Mouse (Mus musculus) embryonic stem cell, embryonic (primary cell): ENCODE data around the gene 2410131K14Rik.

ENCODE experiments used
- CTCF ChIA-PET, 4 experiments: fragments of 300-600 bp in 2 of 4; fragments of 350-600 bp in 2 of 4; sonication (Branson Sonifier 250); formaldehyde crosslinking; loops; one replicate each; lab custom pipeline; 2022; ENCODE audit warnings: inconsistent platforms in 2 of 4; lab: Charles Lee
- POLR2A ChIA-PET, 4 experiments: fragments of 300-600 bp in 2 of 4; fragments of 350-600 bp in 2 of 4; sonication (Branson Sonifier 250); formaldehyde crosslinking; loops; one replicate each; lab custom pipeline; 2022; ENCODE audit warnings: antibody characterized with exemption in 4 of 4, inconsistent platforms in 1 of 4; lab: Charles Lee

The 2410131K14Rik gene

DNA sequence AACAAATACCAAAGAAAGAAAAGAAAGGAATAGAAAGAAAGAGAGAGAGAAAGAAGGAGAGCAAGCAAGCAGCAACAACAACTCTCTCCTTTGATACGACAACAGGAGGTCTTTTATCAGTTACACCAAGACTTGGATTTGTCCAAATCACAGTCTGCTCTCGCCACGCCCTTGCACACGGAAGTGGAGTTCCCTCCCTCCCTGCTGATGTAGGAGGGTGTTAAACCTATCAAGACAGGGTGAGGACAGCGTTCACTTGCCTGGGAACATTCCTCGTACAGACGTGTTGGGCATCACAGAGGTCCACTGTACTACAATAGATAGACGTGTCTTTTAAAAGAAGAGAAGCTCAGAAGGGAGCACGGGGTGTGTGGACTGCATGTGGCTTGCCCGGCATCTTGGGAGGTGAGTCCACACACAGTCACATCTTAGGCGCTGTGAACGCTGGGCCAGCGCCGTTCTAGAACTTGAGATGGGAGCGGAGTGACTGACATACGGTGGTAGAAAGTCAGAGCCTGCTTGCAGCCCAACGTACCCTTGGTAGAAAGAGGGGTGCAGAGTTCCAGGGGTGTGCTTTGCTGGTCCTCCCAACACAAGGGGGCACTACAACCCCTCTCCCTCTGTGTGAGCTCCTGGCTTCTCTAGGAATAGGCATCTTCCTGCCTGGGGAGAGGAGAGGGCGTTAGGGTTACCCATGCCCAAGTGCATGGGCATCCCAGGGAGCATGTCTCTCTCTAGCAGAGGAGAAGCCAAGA, 32.9 kb downstream of the 2410131K14Rik start:
- CTCF ChIA-PET = interaction anchor here (0.6 to 2.6 kb wide), 15 partner anchors 9 to 992 kb away, joined by 3 to 18 read pairs (median 4); no protein-coding TSS in a partner anchor

DNA sequence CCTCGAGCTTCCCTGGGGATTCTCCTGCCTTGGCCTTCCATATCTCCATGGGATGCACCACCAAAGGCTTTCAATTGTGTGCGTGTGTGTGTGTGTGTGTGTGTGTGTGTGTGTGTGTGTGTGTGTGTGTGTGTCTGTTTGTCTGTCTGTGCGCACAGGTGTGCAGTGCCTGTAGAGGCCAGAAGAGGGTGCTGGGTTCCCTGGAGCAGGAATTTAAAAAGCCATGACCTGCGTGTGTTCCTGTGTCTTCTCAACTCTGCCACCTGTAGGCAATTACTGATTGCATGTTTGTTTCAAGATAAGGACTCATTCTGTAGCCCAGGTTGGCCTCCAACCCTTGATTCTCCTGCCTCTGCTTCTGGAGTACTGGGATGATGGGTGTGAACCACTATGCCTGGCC, 46.4 kb downstream of the 2410131K14Rik start:
- POLR2A ChIA-PET = interaction anchor here in 2 of 4 experiments (0.7 kb wide), 2 partner anchors 270 to 1748 kb away, joined by 4 read pairs; no protein-coding TSS in a partner anchor
- CTCF ChIA-PET = interaction anchor here in 3 of 4 experiments (0.7 to 1.6 kb wide), 8 partner anchors 13 to 523 kb away, joined by 3 to 7 read pairs (median 4); no protein-coding TSS in a partner anchor

More for the DNA sequence above, 32.9 kb downstream of the 2410131K14Rik start:
- POLR2A ChIA-PET = interaction anchor here in 3 of 4 experiments (0.5 to 1.3 kb wide), 4 partner anchors 33 to 529 kb away, joined by 3 to 4 read pairs (median 3); no protein-coding TSS in a partner anchor

DNA sequence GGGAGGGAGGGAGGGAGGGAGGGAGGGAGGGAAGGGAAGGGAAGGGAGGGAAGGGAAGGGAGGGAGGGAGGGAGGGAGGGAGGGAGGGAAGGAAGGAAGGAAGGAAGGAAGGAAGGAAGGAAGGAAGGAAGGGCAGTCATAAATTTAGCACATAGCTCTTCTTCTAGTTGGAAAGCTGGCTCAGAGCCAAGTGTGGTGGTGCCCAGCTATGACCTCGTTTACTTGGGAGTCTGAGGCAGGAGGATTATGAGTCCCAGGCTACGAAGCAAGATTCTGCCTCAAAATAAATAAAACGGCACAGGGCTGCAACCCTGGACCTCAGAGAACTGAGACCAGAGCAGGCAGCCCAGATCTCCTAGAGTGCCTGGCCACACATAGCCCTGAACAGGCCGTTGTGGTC, 47.4 kb downstream of the 2410131K14Rik start:
- POLR2A ChIA-PET = interaction anchor here in 2 of 4 experiments (0.6 to 0.7 kb wide), 3 partner anchors 166 to 852 kb away, joined by 3 to 4 read pairs (median 3); no protein-coding TSS in a partner anchor
- CTCF ChIA-PET = interaction anchor here in 1 of 4 experiments (0.7 kb wide), 1 partner anchor 1857 kb away, joined by 16 read pairs; no protein-coding TSS in a partner anchor

DNA sequence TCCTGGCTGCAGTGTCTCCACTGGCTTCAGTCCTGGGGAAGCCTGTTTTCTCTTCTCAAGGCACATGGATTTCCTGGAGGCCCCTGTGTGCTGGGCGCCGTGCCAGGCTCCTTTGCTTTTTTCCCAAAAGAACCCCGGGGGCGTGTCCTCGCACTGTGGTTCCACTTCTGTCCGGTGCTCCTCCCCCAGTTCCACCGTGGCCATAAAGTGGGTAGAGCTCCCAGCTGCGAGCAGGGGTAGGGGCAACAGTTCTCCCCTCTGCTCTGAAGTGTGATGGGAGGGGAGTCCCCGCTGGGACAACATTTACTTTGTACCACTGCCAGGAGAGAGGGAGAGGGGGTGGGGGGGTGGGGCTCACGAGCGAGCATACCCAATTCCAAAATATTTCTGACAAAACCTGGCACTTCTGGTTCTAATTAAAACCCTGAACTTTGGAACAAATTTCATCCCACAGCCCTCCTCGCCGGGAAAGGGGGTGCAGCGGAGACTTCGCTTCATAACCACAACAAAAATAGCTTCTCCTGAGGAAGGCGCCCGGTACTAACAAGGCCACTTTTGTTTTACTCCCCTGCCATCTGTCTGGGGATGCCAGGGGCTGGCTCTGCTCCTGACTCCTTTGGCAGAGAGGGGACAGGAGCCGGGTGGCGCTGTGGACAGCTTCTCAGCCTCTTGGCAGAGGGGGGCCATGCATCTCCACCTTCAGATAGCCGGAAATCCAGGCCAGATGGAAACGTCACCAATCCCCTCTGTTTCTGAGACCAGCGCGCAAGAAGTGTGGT, 49.2 kb downstream of the 2410131K14Rik start:
- POLR2A ChIA-PET = interaction anchor here in 3 of 4 experiments (0.7 to 0.8 kb wide), 3 partner anchors 140 to 518 kb away, joined by 3 to 6 read pairs (median 4); no protein-coding TSS in a partner anchor
- CTCF ChIA-PET = interaction anchor here in 2 of 4 experiments (0.6 to 1.5 kb wide), 7 partner anchors 16 to 1376 kb away, joined by 3 to 5 read pairs (median 5); partner anchors contain the start of gene Tbx3 (in 1 of the 2)

DNA sequence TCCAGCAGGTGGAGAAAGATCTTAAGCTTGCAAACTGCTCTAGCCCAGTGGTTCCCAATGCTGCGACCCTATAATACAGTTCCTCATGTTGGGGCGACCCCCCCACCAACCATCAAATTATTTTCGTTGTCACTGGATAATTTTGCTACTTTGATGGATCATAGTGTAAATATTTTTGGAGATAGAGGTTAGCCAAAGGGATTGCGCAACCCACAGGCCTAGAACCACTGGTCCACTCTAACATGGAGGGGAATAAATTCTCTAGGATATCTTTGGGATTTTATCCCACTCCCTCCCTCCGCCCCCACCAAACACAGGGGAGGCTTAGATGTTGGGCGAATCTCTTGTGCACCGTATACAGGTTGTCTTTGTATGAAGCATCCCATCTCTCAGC, 49.8 kb downstream of the 2410131K14Rik start:
- CTCF ChIA-PET = interaction anchor here in 2 of 4 experiments (0.7 to 1.5 kb wide), 4 partner anchors 17 to 191 kb away, joined by 3 to 5 read pairs (median 4); no protein-coding TSS in a partner anchor
- POLR2A ChIA-PET = interaction anchor here in 2 of 4 experiments (0.7 to 0.8 kb wide), 2 partner anchors 172 to 517 kb away, joined by 4 to 6 read pairs; no protein-coding TSS in a partner anchor

DNA sequence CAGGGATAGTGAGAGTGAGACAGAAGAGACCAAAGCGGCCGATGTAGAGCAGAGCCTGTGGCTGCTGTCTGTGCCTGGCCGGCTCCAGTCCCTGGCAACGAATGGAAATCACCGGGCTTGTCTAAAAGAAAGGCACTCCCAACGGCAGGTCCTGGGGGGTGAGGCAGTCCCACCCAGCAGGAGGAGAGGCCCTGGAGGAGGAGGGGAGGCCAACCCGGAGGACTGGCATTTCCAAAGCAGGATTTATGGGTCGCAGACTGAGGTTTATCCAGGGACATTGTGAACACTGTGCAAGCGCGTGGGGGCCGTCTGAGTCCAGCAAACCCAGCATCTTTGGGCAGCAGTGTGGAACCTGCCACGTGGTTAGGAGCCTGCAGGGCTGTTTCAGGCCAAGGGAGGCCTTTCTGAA, 52.3 kb downstream of the 2410131K14Rik start:
- ChIA-PET POLR2A (interaction anchor here in 2 of 4 experiments (0.6 to 0.8 kb wide), 2 partner anchors 24 to 521 kb away, joined by 3 to 4 read pairs; no protein-coding TSS in a partner anchor), CTCF (interaction anchor here in 2 of 4 experiments (0.5 to 0.7 kb wide), 3 partner anchors 21 to 1429 kb away, joined by 3 read pairs; no protein-coding TSS in a partner anchor)

DNA sequence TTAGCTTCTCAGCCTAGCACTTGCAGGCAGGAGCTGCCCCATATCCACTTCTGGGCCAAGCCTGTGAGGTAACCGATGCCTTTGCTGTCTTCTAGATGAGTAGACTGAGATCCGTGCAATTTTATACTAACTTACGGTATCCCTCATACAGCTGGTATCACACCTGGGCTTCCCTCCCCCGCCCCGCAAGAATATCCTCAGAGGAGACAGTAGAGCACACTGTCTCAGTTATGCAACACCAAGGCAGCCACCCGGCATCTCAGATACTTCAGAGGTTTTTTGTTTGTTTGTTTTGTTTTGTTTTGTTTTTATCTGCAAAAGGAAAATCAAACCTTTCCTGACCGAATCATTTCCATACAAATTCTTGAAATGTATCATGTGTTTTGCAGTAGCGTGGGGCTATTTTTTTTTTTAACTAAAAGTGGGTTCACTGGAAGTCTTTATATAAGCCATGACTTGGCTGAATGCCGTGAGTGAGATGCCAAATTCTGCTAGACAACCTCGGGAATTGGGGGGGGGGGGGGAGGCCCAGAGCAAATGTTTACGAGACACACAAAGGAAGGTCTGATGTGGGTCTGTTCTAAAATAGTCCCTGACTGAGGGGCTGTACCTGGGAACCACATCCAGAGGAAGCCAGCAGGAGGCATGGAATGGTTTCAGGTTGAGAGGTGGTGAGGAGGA, 54.8 kb downstream of the 2410131K14Rik start:
- CTCF ChIA-PET = interaction anchor here in 2 of 4 experiments (0.6 to 2.2 kb wide), 2 partner anchors 10 to 31 kb away, joined by 3 to 5 read pairs; no protein-coding TSS in a partner anchor
- POLR2A ChIA-PET = interaction anchor here in 2 of 4 experiments (0.6 to 2.1 kb wide), 2 partner anchors 12 to 295 kb away, joined by 3 to 8 read pairs; no protein-coding TSS in a partner anchor

DNA sequence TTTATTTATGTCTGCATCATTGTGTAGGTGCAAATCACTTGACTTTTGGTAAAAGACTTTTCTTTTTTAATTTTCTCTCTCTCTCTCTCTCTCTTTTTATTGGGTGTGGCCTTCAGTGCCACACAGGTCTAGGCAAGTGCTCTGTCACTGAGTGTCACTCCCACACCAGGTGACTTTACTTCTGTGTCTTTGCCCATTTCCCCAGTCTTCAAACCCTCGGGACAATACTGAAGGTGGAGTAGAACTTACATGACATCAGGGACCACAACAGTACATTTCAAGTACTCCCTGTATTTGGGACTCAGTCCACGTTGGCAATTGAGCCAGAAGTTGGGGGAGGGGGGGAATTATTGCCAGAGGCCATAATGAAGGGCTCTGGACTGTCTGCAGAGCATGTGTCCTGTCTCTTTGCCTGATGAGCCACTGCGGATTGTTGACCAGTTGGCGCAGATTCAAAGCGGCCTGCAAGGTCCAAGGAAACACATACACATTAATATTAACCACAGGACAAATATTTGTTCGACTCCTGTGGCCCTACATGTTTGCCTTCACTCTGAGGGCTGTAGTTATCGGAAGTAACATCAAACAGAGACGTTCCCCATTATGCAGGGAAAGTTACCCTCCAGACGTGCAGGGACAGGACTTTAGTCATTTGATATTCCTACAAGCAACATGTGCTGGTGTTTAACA, 57.6 kb downstream of the 2410131K14Rik start:
- ChIA-PET CTCF (no interaction called here), POLR2A (no interaction called here)

DNA sequence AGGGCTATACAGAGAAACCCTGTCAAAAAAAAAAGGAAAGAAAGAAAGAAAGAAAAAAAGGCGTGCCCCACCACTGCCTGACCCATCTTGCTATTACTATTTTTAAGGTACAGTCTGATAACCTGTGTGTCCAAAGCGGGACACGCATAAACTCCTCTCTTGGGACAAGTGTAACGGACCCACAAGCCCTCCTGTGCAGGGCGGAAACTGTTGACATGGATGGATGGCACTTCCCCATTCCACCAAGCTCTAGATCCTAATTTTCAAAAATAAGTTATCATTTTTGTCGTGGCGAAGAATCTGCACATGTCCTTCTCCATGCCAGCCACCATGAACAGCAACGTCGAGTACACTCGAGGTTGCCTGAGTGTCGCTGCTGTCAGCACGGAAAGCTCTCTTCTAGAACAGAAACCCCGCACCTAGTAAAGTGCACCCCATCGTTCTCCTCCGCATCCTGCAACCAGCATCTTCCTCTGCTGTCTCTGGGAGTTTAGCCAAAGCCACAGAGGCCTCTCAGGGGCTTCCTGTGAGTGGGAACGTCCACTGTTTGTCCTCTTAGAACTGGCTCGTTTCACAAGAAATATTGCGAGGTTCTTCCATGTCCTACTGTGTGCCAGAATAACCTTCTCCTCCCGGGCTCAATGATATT, 60.1 kb downstream of the 2410131K14Rik start:
- POLR2A ChIA-PET = interaction anchor here in 2 of 4 experiments (0.5 to 0.6 kb wide), 2 partner anchors 13 to 1431 kb away, joined by 3 to 4 read pairs; no protein-coding TSS in a partner anchor
- CTCF ChIA-PET = interaction anchor here in 1 of 4 experiments (1.2 kb wide), 1 partner anchor 13 kb away, joined by 3 read pairs; no protein-coding TSS in a partner anchor

DNA sequence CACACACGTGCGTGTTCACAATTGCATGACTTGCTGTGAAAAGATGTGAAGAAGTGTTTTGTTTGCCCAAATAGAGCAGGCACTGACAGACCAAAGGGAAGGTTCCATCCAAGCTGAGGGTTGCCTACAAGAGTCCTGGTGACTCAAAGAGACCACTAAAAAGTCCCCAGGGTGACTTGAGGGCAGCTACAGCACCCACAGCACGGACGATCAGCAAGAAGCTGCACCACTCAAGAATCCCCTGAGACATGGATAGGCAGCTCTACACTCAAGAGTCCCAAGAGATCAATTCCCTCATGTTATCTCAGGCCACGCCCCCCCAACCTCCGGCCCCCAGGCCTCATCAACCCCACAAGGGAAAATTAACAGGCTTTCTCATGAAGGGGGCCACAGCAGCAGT, 65.4 kb downstream of the 2410131K14Rik start:
- ChIA-PET POLR2A (interaction anchor here in 2 of 4 experiments (0.7 to 2.3 kb wide), 4 partner anchors 8 to 303 kb away, joined by 3 to 11 read pairs (median 3); no protein-coding TSS in a partner anchor), CTCF (interaction anchor here in 2 of 4 experiments (0.7 kb wide), 2 partner anchors 391 to 487 kb away, joined by 3 read pairs; no protein-coding TSS in a partner anchor)

DNA sequence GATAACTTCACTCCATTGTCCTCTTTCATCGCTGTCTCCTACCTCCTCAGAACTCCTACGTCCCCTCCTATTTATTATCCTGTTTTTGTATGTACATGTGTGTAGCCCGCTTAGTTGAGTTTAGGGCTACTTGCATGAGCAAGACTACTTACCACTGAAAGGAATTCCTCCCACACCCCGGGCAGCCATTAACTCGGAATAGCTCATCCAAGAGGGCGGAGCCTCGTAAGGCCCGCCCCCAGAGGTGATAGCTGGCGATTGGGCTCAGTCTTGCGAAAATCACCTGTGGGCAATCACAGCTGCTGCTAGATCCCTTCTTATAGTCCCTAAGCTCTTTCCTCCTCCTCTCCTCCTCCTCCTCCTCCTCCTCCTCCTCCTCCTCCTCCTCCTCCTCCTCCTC, 66.2 kb downstream of the 2410131K14Rik start:
- ChIA-PET CTCF (interaction anchor here in 3 of 4 experiments (0.5 to 1.4 kb wide), 9 partner anchors 11 to 1003 kb away, joined by 3 to 5 read pairs (median 3); no protein-coding TSS in a partner anchor), POLR2A (interaction anchor here in 3 of 4 experiments (0.6 to 2.3 kb wide), 20 partner anchors 10 to 624 kb away, joined by 3 to 21 read pairs (median 4); no protein-coding TSS in a partner anchor)

DNA sequence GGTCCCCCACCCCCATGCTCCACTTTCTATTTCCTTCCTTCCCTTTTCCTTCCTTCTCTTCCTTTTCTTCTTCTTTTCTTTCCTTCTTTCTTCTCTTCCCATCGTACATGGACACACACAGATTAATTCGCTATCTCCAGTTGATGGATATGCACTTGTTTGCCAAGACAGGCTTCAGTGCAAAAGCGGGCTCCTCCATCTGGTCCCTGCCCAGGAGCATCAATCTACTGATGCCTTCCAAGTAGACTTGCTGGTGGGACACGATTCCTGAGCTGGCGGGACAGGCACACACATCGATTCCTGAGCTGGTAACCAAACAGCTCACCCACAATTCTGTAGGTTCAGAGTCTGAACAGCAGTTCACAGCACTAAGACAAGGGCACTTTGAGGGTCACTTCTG, 68.7 kb downstream of the 2410131K14Rik start:
- CTCF ChIA-PET = no interaction called here
- POLR2A ChIA-PET = interaction anchor here in 1 of 4 experiments (1.3 kb wide), 1 partner anchor 9 kb away, joined by 6 read pairs; no protein-coding TSS in a partner anchor
